ENCODE assay signal across 8 mouse cellular contexts in genomic region chr12:69362388-69362787, GRCm38 (mm10). TPM values are rescaled to one million over a fixed set of nuclear protein-coding genes. Genes with fewer than 3 reads are reported as not detected.
DNase-seq lines count a peak whose midpoint lies in the region; ATAC-seq lines count a peak whose summit lies in the region.

No protein-coding gene starts in this region.

- H3K4me3 ChIP-seq in heart, embryonic 14.5 days (ENCODE audit: control insufficient read depth in 1 of 2, insufficient read depth in 1 of 2, low read depth in 1 of 2, low read length in 2 of 2), result peak overlapping the region in 1 of 2 experiments; percentile 53; a peak in 2 of 4 replicates
- peak overlapping the region; percentile 45; the same call in 1 of the 2 replicates for H3K4me3 ChIP-seq in hindbrain, embryonic 11.5 days (ENCODE audit: low read depth, low read length)
- H3K4me3 ChIP-seq in midbrain, embryonic 13.5 days (replicated peaks), result no peak overlapping the region

- H3K27ac ChIP-seq in heart, embryonic 14.5 days (replicated peaks in 1 of 2; ENCODE audit: control insufficient read depth in 1 of 2, insufficient read depth in 1 of 2, low read depth in 2 of 2, low read length in 2 of 2), result no peak overlapping the region
- no peak overlapping the region for H3K27ac ChIP-seq in hindbrain, embryonic 11.5 days (ENCODE audit: low read depth, low read length)
- H3K27ac ChIP-seq in midbrain, embryonic 13.5 days, result no peak overlapping the region

- DNase-seq in heart, postnatal 36 days, result no peak
- DNase-seq in MN1 (ENCODE audit: low spot score), result peak; percentile 75
- no peak for DNase-seq in hindbrain, embryonic 11.5 days (ENCODE audit: low spot score)
- DNase-seq in left cerebral cortex, postnatal 25 days (ENCODE audit: low spot score in 2 of 2), result no peak
- DNase-seq in layer of hippocampus, adult 18-20 months (ENCODE audit: low spot score in 2 of 2), result no peak
- no peak for DNase-seq in urinary bladder, postnatal 36 days (ENCODE audit: low spot score in 2 of 2)

- peak overlapping the region; percentile 70 for H3K4me2 ChIP-seq in heart, embryonic 14.5 days (ENCODE audit: low read length)
- H3K4me2 ChIP-seq in hindbrain, embryonic 11.5 days (replicated peaks; ENCODE audit: low read depth, low read length), result no peak overlapping the region; the same call in 1 of the 2 replicates
- H3K4me2 ChIP-seq in midbrain, embryonic 13.5 days (replicated peaks), result peak overlapping the region; percentile 60

- ATAC-seq in heart, embryonic 14.5 days (ENCODE audit: insufficient number of reproducible peaks, insufficient read depth, low FRiP score, low read depth), result no peak
- ATAC-seq in hindbrain, embryonic 11.5 days (ENCODE audit: low FRiP score), result no peak
- no peak for ATAC-seq in midbrain, embryonic 13.5 days

- H3K36me3 ChIP-seq in heart, embryonic 14.5 days (ENCODE audit: control insufficient read depth, insufficient read depth, low read length), result no peaks in the 10 kb centered on the region
- H3K36me3 ChIP-seq in hindbrain, embryonic 11.5 days (ENCODE audit: control insufficient read depth, insufficient read depth, low read length), result no peaks in the 10 kb centered on the region
- H3K36me3 ChIP-seq in midbrain, embryonic 13.5 days, result no peaks in the 10 kb centered on the region

- intact Hi-C loops in heart, postnatal 36 days (cut with DNase I), result loop anchor here (2.0 kb wide), 1 partner anchor 320 kb away; no protein-coding TSS in a partner anchor
- intact Hi-C loops in left cerebral cortex, postnatal 25 days (cut with DNase I), result no loop called here

- H3K27me3 ChIP-seq in heart, embryonic 14.5 days (ENCODE audit: control insufficient read depth, insufficient read depth, low read length), result no peaks in the 10 kb centered on the region
- H3K27me3 ChIP-seq in hindbrain, embryonic 11.5 days (ENCODE audit: control insufficient read depth, insufficient read depth, low read length), result no peaks in the 10 kb centered on the region
- no peaks in the 10 kb centered on the region for H3K27me3 ChIP-seq in midbrain, embryonic 13.5 days

- WGBS in heart, embryonic 14.5 days, result 43% methylated on average over 4 of the region's 4 CpGs
- WGBS in hindbrain, embryonic 11.5 days, result 45% methylated on average over 4 of the region's 4 CpGs
- WGBS in midbrain, embryonic 13.5 days, result 47% methylated on average over 4 of the region's 4 CpGs

- peaks cover 0 to 7% of the 10 kb centered on the region in 2 experiments; a peak in 2 of 4 replicates for H3K4me1 ChIP-seq in heart, embryonic 14.5 days (ENCODE audit: control insufficient read depth in 2 of 2, insufficient read depth in 2 of 2, low read length in 2 of 2)
- H3K4me1 ChIP-seq in hindbrain, embryonic 11.5 days (replicated peaks; ENCODE audit: control insufficient read depth, insufficient read depth, low read length), result no peaks in the 10 kb centered on the region
- H3K4me1 ChIP-seq in midbrain, embryonic 13.5 days (replicated peaks), result peaks cover 20% of the 10 kb centered on the region

- H3K9me3 ChIP-seq in heart, embryonic 14.5 days (ENCODE audit: control insufficient read depth, low read length), result no peaks in the 10 kb centered on the region
- H3K9me3 ChIP-seq in hindbrain, embryonic 11.5 days (ENCODE audit: control insufficient read depth, low read length), result no peaks in the 10 kb centered on the region
- no peaks in the 10 kb centered on the region for H3K9me3 ChIP-seq in midbrain, embryonic 13.5 days

- peak overlapping the region; percentile 75; the same call in 1 of the 2 replicates for H3K9ac ChIP-seq in heart, embryonic 14.5 days (ENCODE audit: low read length)
- no peak overlapping the region for H3K9ac ChIP-seq in hindbrain, embryonic 11.5 days (ENCODE audit: low read depth, low read length)
- no peak overlapping the region for H3K9ac ChIP-seq in midbrain, embryonic 13.5 days (replicated peaks)

RNA-seq across cellular contexts. Expression of gene Nemf, which starts 5.4 kb away (rescaled TPM):
- 62.7 and 62.9 TPM in 2 replicates for polyA plus RNA-seq in heart, embryonic 14.5 days (2014; fragmentation: Nextera tagmentation; extraction: Ambion mirVana)
- total RNA-seq in heart, postnatal 36 days (2021), result 10 to 100 TPM; 22.3 to 24.1 TPM
- 90.2 and 108 TPM in 2 replicates for polyA plus RNA-seq in hindbrain, embryonic 11.5 days (2014; fragmentation: Nextera tagmentation; extraction: Ambion mirVana)
- 97.3 and 103 TPM in 2 replicates for polyA plus RNA-seq in midbrain, embryonic 13.5 days (2015; fragmentation: Nextera tagmentation; extraction: Ambion mirVana)
- 10 to 100 TPM; 46.0 to 46.6 TPM for total RNA-seq in left cerebral cortex, postnatal 25 days (2021)
- 10 to 100 TPM; 43.5 to 54.5 TPM for total RNA-seq in layer of hippocampus, adult 18-20 months (2021)

RNA-seq across cellular contexts. Expression of gene Arf6, which starts 9.6 kb away (rescaled TPM):
- 41.5 and 49.9 TPM in 2 replicates for polyA plus RNA-seq in heart, embryonic 14.5 days (2014; fragmentation: Nextera tagmentation; extraction: Ambion mirVana)
- total RNA-seq in heart, postnatal 36 days (2021), result 10 to 100 TPM; 37.2 to 39.8 TPM
- polyA plus RNA-seq in hindbrain, embryonic 11.5 days (2014; fragmentation: Nextera tagmentation; extraction: Ambion mirVana), result 47.4 and 49.9 TPM in 2 replicates
- 23.9 and 27.8 TPM in 2 replicates for polyA plus RNA-seq in midbrain, embryonic 13.5 days (2015; fragmentation: Nextera tagmentation; extraction: Ambion mirVana)
- 10 to 100 TPM; 52.8 to 58.2 TPM for total RNA-seq in left cerebral cortex, postnatal 25 days (2021)
- 10 to 100 TPM; 47.2 to 49.9 TPM for total RNA-seq in layer of hippocampus, adult 18-20 months (2021)

RNA-seq across cellular contexts. Expression of gene Gm9887, which starts 9.9 kb away (rescaled TPM):
- polyA plus RNA-seq in heart, embryonic 14.5 days (2014; fragmentation: Nextera tagmentation; extraction: Ambion mirVana), result 1.5 and 1.7 TPM in 2 replicates
- not detected for total RNA-seq in heart, postnatal 36 days (2021)
- 1.3 and 2.2 TPM in 2 replicates for polyA plus RNA-seq in hindbrain, embryonic 11.5 days (2014; fragmentation: Nextera tagmentation; extraction: Ambion mirVana)
- polyA plus RNA-seq in midbrain, embryonic 13.5 days (2015; fragmentation: Nextera tagmentation; extraction: Ambion mirVana), result 0.72 and 1.5 TPM in 2 replicates
- total RNA-seq in left cerebral cortex, postnatal 25 days (2021), result 1 to 10 TPM in 1 of 2 experiments, under 1 TPM in 1; 0.96 to 1.5 TPM
- not detected for total RNA-seq in layer of hippocampus, adult 18-20 months (2021)
